Mouse (Mus musculus) olfactory bulb, adult 2 months (tissue): ENCODE measurements at regions not wholly inside any gene's neighbourhood (a gene's known extent, or its start where the extent isn't known, plus 50 kb on each side); places are given as distances from the start of the nearest gene placed in this dataset.
A peak's percentile ranks its signal among the peaks of the same experiment; 100 is the strongest.

Experiments used
- H3K27ac ChIP-seq: fragments of 200-500 bp; 2 replicates; pipeline ENCODE4 v1.5.1; 2012; ENCODE audit warnings: low read depth, low read length; ENCODE audit not compliant: insufficient read depth
- H3K4me1 ChIP-seq: fragments of 200-500 bp; 2 replicates; pipeline ENCODE4 v1.6.1; 2012; ENCODE audit warnings: low read length; ENCODE audit not compliant: control insufficient read depth, insufficient read depth
- H3K4me3 ChIP-seq: fragments of 200-500 bp; 2 replicates; pipeline ENCODE4 v1.5.1; 2012; ENCODE audit warnings: mild to moderate bottlenecking, low read depth, low read length, moderate library complexity; ENCODE audit not compliant: insufficient read depth
- CTCF ChIP-seq: fragments of 200-500 bp; IDR thresholded peaks from 2 replicates; pipeline ENCODE4 v1.5.1; 2012; ENCODE audit warnings: low read depth, mild to moderate bottlenecking, low read length, moderate library complexity; ENCODE audit not compliant: insufficient read depth
- POLR2A ChIP-seq: fragments of 200-500 bp; IDR thresholded peaks from 2 replicates; pipeline ENCODE4 v1.6.1; 2012; ENCODE audit warnings: mild to moderate bottlenecking, low read depth, low read length, moderate library complexity; ENCODE audit not compliant: insufficient read depth
- WGBS: fragments of 180-500 bp; shearing (Covaris S2); methylation state at CpG from one replicate; pipeline ENCODE4 v1.1.7; 2018; 5-methylcytosine and 5-hydroxymethylcytosine counted together

GRCm38 (mm10) chr1:161695886-161696285 is 92.4 kb downstream of the Fasl start:
- 41% methylated on average over 5 of the region's 5 CpGs for WGBS
- H3K4me1 ChIP-seq = no peaks in the 10 kb centered on the region
- no peak overlapping the region for H3K4me3 ChIP-seq
- TF ChIP-seq CTCF (no peak), POLR2A (no peak)
- no peak overlapping the region for H3K27ac ChIP-seq

DNA sequence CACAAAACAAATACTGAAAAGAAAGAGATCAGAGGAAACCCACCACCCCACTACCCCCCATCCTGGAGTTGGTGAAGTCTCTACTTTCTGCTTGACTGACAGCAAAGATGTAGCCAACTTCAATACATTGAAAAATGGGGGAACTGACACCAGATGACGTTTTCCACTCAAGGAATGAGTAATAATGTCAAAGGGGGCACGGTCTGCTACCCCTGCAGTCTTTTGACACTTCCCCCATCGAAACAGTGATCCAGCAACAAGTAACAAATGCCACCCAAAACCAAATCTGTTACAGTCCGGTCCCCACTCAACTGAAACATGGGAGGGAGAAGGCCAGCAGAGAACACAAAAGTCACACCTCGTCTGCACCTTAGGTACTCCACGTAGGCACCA is 94.5 kb downstream of the Fasl start:
- Histone ChIP-seq H3K27ac (no peak overlapping the region), H3K4me1 (no peaks in the 10 kb centered on the region), H3K4me3 (no peak overlapping the region)
- no peak for TF ChIP-seq POLR2A
- no peak for TF ChIP-seq CTCF
- WGBS = 84% methylated on average over 6 of the region's 6 CpGs

DNA sequence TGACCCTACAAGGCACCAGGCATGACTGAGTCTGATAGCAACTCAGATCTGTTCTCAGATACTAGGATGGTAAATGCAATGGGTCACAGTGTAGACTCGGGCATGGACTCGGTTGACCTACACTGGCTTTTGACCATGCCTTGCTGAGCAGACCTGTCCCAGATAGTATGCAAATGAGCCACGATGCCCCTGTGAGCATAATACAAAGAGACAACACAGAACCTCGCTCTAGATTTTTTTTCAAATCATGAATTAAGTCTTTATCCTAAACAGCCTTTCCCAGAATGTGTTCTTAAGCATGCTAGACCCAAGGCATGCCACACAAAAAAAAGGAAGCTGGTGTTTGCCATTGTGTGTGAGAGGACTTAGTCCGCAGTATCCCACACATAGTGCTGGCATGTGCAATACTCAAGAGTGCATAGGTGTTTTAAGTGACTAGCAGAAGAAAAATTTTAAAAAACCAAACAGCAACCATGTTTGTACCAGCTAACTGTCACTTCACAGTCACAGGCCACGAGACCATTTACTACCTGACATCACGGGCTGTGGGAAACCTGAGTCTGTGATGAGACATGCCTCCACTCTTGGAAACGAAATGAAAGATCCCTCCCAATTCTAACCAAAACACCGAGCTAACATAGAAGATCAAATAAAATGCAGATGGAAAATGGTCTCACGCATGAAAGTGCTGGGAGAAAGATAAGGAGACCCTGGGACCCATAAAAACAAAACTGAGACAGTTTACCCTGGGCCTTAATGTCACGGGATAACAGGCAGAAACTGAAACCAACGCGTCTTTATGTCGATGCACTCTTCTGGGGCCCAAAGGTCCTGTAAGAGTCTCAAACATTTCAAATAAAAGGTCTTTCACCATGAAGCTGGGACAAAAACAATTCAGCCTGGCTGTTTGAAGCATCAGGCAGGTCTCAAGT is 95.2 kb downstream of the Fasl start:
- WGBS = 86% methylated on average over 14 of the region's 14 CpGs
- TF ChIP-seq POLR2A (no peak), CTCF (no peak)
- Histone ChIP-seq H3K4me1 (no peaks in the 10 kb centered on the region), H3K4me3 (no peak overlapping the region), H3K27ac (no peak overlapping the region)

DNA sequence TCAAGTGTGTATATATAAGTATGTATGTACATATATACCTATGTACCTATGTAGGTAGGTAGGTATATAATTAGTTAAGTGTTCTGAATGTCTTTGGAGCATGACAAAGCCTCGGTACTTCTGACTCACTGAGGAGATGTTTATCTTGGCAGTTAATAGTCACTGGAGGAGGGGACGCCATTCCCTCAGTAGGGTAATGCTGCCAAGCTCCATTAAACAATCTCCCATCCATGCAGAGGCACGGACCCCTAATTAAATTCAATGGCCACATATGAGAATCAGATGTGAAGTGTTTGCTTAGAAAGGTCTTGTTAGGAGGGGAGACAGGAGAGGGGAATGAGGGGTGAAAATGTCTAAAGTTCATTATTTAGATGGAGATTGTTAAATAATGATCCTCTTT is 99.3 kb downstream of the Fasl start:
- TF ChIP-seq CTCF = no peak
- no peak for TF ChIP-seq POLR2A
- H3K4me3 ChIP-seq = no peak overlapping the region
- 16% methylated on average over 3 of the region's 3 CpGs for WGBS
- no peak overlapping the region for H3K27ac ChIP-seq
- no peaks in the 10 kb centered on the region for H3K4me1 ChIP-seq

DNA sequence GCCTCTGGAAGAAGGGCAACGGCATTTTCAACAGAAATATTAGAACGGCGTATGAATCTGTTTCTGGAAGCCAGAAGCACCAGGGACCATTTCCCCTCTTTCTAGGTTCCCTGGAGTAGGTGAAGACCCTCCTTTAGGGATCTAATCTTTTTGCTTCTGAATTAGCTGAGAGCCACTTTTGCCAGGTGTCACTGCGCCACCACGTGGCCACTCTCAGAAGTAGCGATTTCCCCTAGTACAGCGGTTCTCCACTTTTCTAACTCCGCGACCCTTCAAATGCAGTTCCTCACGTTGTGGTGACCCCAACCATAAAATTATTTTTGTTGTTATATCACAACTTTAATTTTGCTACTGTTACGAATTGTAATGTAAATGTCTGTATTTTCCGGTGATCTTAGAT is 100.7 kb downstream of the Fasl start:
- 22% methylated on average over 12 of the region's 12 CpGs for WGBS
- Histone ChIP-seq H3K4me1 (no peaks in the 10 kb centered on the region), H3K4me3 (no peak overlapping the region), H3K27ac (no peak overlapping the region)
- TF ChIP-seq CTCF = peak; percentile 54; the same call in 1 of the 2 replicates
- no peak for TF ChIP-seq POLR2A

GRCm38 (mm10) chr1:161680558-161680957 is 107.7 kb downstream of the Fasl start:
- H3K27ac ChIP-seq = no peak overlapping the region
- H3K4me3 ChIP-seq = no peak overlapping the region
- TF ChIP-seq CTCF = no peak
- WGBS = 75% methylated on average over 6 of the region's 6 CpGs
- H3K4me1 ChIP-seq = no peaks in the 10 kb centered on the region

GRCm38 (mm10) chr1:161670937-161671336 is 117.4 kb downstream of the Fasl start:
- WGBS = 91% methylated on average over 5 of the region's 5 CpGs
- TF ChIP-seq POLR2A (no peak), CTCF (no peak)
- Histone ChIP-seq H3K4me3 (no peak overlapping the region), H3K4me1 (no peaks in the 10 kb centered on the region), H3K27ac (no peak overlapping the region)

GRCm38 (mm10) chr1:161664321-161664720 is 124.0 kb downstream of the Fasl start:
- Histone ChIP-seq H3K27ac (no peak overlapping the region), H3K4me3 (no peak overlapping the region), H3K4me1 (no peaks in the 10 kb centered on the region)
- WGBS = 49% methylated on average over 3 of the region's 3 CpGs
- no peak for TF ChIP-seq CTCF
- no peak for TF ChIP-seq POLR2A

DNA sequence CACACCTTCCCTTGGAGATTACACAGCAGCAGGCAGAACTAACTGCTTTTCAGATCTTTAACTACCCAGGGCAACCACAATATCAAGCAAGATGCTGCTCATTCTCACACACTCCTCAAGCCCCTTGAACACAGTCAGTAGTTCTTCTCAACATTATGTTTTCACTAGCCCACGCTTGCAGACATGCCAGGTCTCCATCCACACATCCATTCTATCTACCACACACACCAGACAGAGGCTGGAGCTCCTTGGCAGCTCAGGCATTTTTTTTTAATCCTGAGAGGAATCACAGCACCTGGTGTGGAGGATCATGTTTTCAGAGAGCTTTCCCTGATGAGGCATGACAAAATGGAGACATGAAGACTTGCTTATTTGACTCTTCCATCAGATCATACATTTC is 124.9 kb downstream of the Fasl start:
- 88% methylated on average over 1 of the region's 1 CpGs for WGBS
- no peak overlapping the region for H3K27ac ChIP-seq
- no peak overlapping the region for H3K4me3 ChIP-seq
- TF ChIP-seq POLR2A (no peak), CTCF (no peak)
- H3K4me1 ChIP-seq = no peaks in the 10 kb centered on the region
